Mouse (Mus musculus) CH12.LX (cell line): ENCODE data around the gene Kat2a. TPM values are rescaled to one million over a fixed set of nuclear protein-coding genes. Genes with fewer than 3 reads are reported as not detected.

Experiments
- DNase-seq: peaks from one replicate; pipeline ENCODE4 v3.0.0-alpha.2; 2013; ENCODE audit errors: extremely low read depth
- H3K27ac ChIP-seq: 2 replicates; pipeline ENCODE4 v1.5.1; 2012; ENCODE audit warnings: low read depth, mild to moderate bottlenecking, control low read depth, moderate library complexity; ENCODE audit not compliant: insufficient read depth
- H3K27me3 ChIP-seq: replicated peaks from 2 replicates; pipeline ENCODE3; 2012; ENCODE audit warnings: inconsistent platforms
- H3K36me3 ChIP-seq, 2 experiments: replicated peaks in 1 of 2; 2 replicates each; pipeline versions ENCODE3 to v1.6.1; 2012; ENCODE audit warnings: inconsistent platforms in 1 of 2, low read length in 1 of 2, mild to moderate bottlenecking in 1 of 2, mixed read lengths in 1 of 2, moderate library complexity in 1 of 2; ENCODE audit not compliant: control insufficient read depth in 1 of 2, insufficient read depth in 1 of 2
- H3K4me1 ChIP-seq, 2 experiments: 2 replicates each; pipeline ENCODE4 v1.6.1; 2012; ENCODE audit warnings: inconsistent platforms in 1 of 2, moderate library complexity in 1 of 2; ENCODE audit not compliant: insufficient read depth in 2 of 2, control insufficient read depth in 1 of 2
- H3K4me2 ChIP-seq: 2 replicates; pipeline ENCODE4 v1.6.1; 2012; ENCODE audit warnings: low read depth, mild to moderate bottlenecking, control low read depth; ENCODE audit not compliant: poor library complexity, insufficient read depth, severe bottlenecking
- H3K4me3 ChIP-seq, 3 experiments: fragments of 150-350 bp in 1 of 3; sonication (generic) in 1 of 3; replicated peaks in 1 of 3; 2 replicates each; pipeline versions ENCODE3 to v1.5.1; 2011 to 2012; ENCODE audit warnings: low read depth in 2 of 3, low read length in 2 of 3, mild to moderate bottlenecking in 2 of 3, moderate library complexity in 2 of 3, control low read depth in 1 of 3, improper control_type of control experiment in 1 of 3, inconsistent platforms in 1 of 3, mixed read lengths in 1 of 3; ENCODE audit not compliant: poor library complexity in 1 of 3
- H3K79me2 ChIP-seq: replicated peaks from 2 replicates; pipeline ENCODE4 v1.6.1; 2012; ENCODE audit warnings: mild to moderate bottlenecking, moderate library complexity; ENCODE audit not compliant: control insufficient read depth, poor library complexity, insufficient read depth, severe bottlenecking; ENCODE audit errors: extremely low read depth
- H3K9ac ChIP-seq: 2 replicates; pipeline ENCODE4 v1.6.1; 2012; ENCODE audit warnings: low read depth, mild to moderate bottlenecking, control low read depth, moderate library complexity; ENCODE audit not compliant: insufficient read depth
- H3K9me3 ChIP-seq: replicated peaks from 2 replicates; pipeline ENCODE3; 2012; ENCODE audit warnings: low read length, inconsistent platforms, mixed read lengths
- ELF1 ChIP-seq: IDR thresholded peaks from 2 replicates; pipeline ENCODE4 v1.6.1; 2014; ENCODE audit warnings: low read depth, mild to moderate bottlenecking, inconsistent platforms, low read length, improper control_type of control experiment
- EP300 ChIP-seq: IDR thresholded peaks from 2 replicates; pipeline ENCODE4 v1.6.1; 2011; ENCODE audit warnings: low read length, improper control_type of control experiment
- ETS1 ChIP-seq: conservative IDR thresholded peaks from 2 replicates; pipeline ENCODE4 v1.6.1; 2012; ENCODE audit warnings: low read depth, mild to moderate bottlenecking, inconsistent platforms, low read length, improper control_type of control experiment, moderate library complexity
- HCFC1 ChIP-seq: IDR thresholded peaks from 2 replicates; pipeline ENCODE4 v1.6.1; 2012; ENCODE audit warnings: low read depth, mild to moderate bottlenecking, inconsistent platforms, low read length, improper control_type of control experiment
- IRF4 ChIP-seq: IDR thresholded peaks from 2 replicates; pipeline ENCODE4 v1.6.1; 2014; ENCODE audit warnings: low read depth, mild to moderate bottlenecking, inconsistent platforms, low read length, improper control_type of control experiment
- MAFK ChIP-seq: IDR thresholded peaks from 2 replicates; pipeline ENCODE4 v1.6.1; 2011; ENCODE audit warnings: low read length, improper control_type of control experiment; ENCODE audit not compliant: insufficient replicate concordance
- MAX ChIP-seq: IDR thresholded peaks from 2 replicates; pipeline ENCODE4 v1.6.1; 2011; ENCODE audit warnings: low read length, improper control_type of control experiment
- MAZ ChIP-seq: IDR thresholded peaks from 2 replicates; pipeline ENCODE4 v1.6.1; 2012; ENCODE audit warnings: low read depth, mild to moderate bottlenecking, inconsistent platforms, low read length, improper control_type of control experiment, moderate library complexity
- MEF2A ChIP-seq: IDR thresholded peaks from 2 replicates; pipeline ENCODE4 v1.6.1; 2014; ENCODE audit warnings: low read depth, mild to moderate bottlenecking, inconsistent platforms, low read length, improper control_type of control experiment, borderline replicate concordance
- MXI1 ChIP-seq: IDR thresholded peaks from 2 replicates; pipeline ENCODE4 v1.6.1; 2011; ENCODE audit warnings: mild to moderate bottlenecking, low read depth, low read length, improper control_type of control experiment
- NELFE ChIP-seq: IDR thresholded peaks from 2 replicates; pipeline ENCODE4 v1.6.1; 2011; ENCODE audit warnings: low read depth, low read length, improper control_type of control experiment
- POLR2A ChIP-seq: IDR thresholded peaks from 2 replicates; pipeline ENCODE4 v1.6.1; 2011; ENCODE audit warnings: low read depth, mild to moderate bottlenecking, improper control_type of control experiment, low read length
- RAD21 ChIP-seq: IDR thresholded peaks from 2 replicates; pipeline ENCODE4 v1.6.1; 2011; ENCODE audit warnings: low read depth, mild to moderate bottlenecking, low read length, improper control_type of control experiment, moderate library complexity
- SMC3 ChIP-seq: IDR thresholded peaks from 2 replicates; pipeline ENCODE4 v1.6.1; 2011; ENCODE audit warnings: low read depth, low read length, improper control_type of control experiment
- UBTF ChIP-seq: IDR thresholded peaks from 2 replicates; pipeline ENCODE4 v1.6.1; 2012; ENCODE audit warnings: low read depth, mild to moderate bottlenecking, inconsistent platforms, low read length, improper control_type of control experiment, moderate library complexity
- USF2 ChIP-seq: conservative IDR thresholded peaks from 2 replicates; pipeline ENCODE4 v1.6.1; 2011; ENCODE audit warnings: low read depth, low read length, improper control_type of control experiment
- ZC3H11A ChIP-seq: IDR thresholded peaks from 2 replicates; pipeline ENCODE4 v1.6.1; 2012; ENCODE audit warnings: low read depth, mild to moderate bottlenecking, inconsistent platforms, low read length, improper control_type of control experiment
- ZKSCAN1 ChIP-seq: IDR thresholded peaks from 2 replicates; pipeline ENCODE4 v1.6.1; 2012; ENCODE audit warnings: low read depth, inconsistent platforms, low read length, improper control_type of control experiment, borderline replicate concordance
- ZMIZ1 ChIP-seq: IDR thresholded peaks from 2 replicates; pipeline ENCODE4 v1.6.1; 2012; ENCODE audit warnings: low read depth, mild to moderate bottlenecking, inconsistent platforms, low read length, improper control_type of control experiment
- ZNF384 ChIP-seq: IDR thresholded peaks from 2 replicates; pipeline ENCODE4 v1.6.1; 2012; ENCODE audit warnings: low read depth, low read length, improper control_type of control experiment, inconsistent platforms
- dilution Hi-C: fragments of 300-500 bp; cut with MboI; formaldehyde crosslinking; loops from 2 replicates; pipeline ENCODE4 v1.14.3; 2020; ENCODE audit warnings: low sequenced_read_pairs; ENCODE audit not compliant: extremely low pct_unique_long_range_greater_than_20kb, extremely low pct_ligation_motif_present
- in situ Hi-C: fragments of 300-500 bp; cut with MboI; formaldehyde crosslinking; loops from 3 replicates; pipeline ENCODE4 v1.14.3; 2019; ENCODE audit warnings: low sequenced_read_pairs, low pct_ligation_motif_present, low pct_unique_long_range_greater_than_20kb, mixed read lengths
- polyA plus RNA-seq: library from polyadenylated mRNA; unstranded; fragments of >175 nt; gene quantifications from 2 replicates; pipeline ENCODE4 v1.2.1, GENCODE M21; 2012; ENCODE audit warnings: low read depth; ENCODE audit not compliant: insufficient read length
- total RNA-seq, 2 experiments: library from RNA; depleted of rRNA; stranded (reverse); fragments of 300-350 nt in 1 of 2; fragments of >200 nt in 1 of 2; gene quantifications; 2 replicates each; pipeline ENCODE4 v1.2.3; 2012 to 2014

Kat2a gene
- total and polyA plus RNA-seq, 3 experiments, result 27.2 to 82.9 (median 30.7) TPM

- Histone ChIP-seq H3K79me2 (peaks cover 16% of the 10 kb centered on the region), H3K4me3 (no peak overlapping the region), H3K4me2 (no peak overlapping the region), H3K36me3 (peaks cover 6 to 52% of the 10 kb centered on the region in 2 experiments), H3K4me1 (peaks cover 3 to 17% of the 10 kb centered on the region in 2 experiments; a peak in 3 of 4 replicates), H3K9me3 (no peaks in the 10 kb centered on the region), H3K27me3 (no peaks in the 10 kb centered on the region), H3K27ac (no peak overlapping the region), H3K9ac (no peak overlapping the region)
- no peak for DNase-seq
- dilution Hi-C loops (no loop called here), in situ Hi-C loops (no loop called here)
- TF ChIP-seq SMC3, result no peak
- no peak for TF ChIP-seq ELF1
- TF ChIP-seq ETS1, result no peak
- no peak for TF ChIP-seq MXI1
- TF ChIP-seq MAZ, result no peak
- no peak for TF ChIP-seq IRF4
- no peak for TF ChIP-seq MEF2A
- TF ChIP-seq ZKSCAN1, result no peak
- TF ChIP-seq HCFC1, result no peak
- TF ChIP-seq RAD21, result no peak
- TF ChIP-seq NELFE, result no peak
- TF ChIP-seq USF2, result no peak
- TF ChIP-seq MAX, result no peak
- no peak for TF ChIP-seq MAFK
- TF ChIP-seq ZC3H11A, result no peak
- TF ChIP-seq UBTF, result no peak
- TF ChIP-seq ZNF384, result no peak
- TF ChIP-seq POLR2A, result no peak
- TF ChIP-seq EP300, result no peak
These were observed 29.1 kb upstream of the Kat2a start for GRCm38 (mm10) chr11:100741348-100741747.

- Histone ChIP-seq H3K9me3 (no peaks in the 10 kb centered on the region), H3K4me2 (peak overlapping the region; percentile 12), H3K27me3 (no peaks in the 10 kb centered on the region), H3K4me3 (peak overlapping the region in 2 of 3 experiments; percentile 51 to 75), H3K79me2 (peaks cover 41% of the 10 kb centered on the region), H3K4me1 (peaks cover 5 to 28% of the 10 kb centered on the region in 2 experiments), H3K27ac (no peak overlapping the region), H3K36me3 (peaks cover 0 to 37% of the 10 kb centered on the region in 2 experiments), H3K9ac (peak overlapping the region; percentile 50)
- DNase-seq, result no peak
- dilution Hi-C loops (no loop called here), in situ Hi-C loops (no loop called here)
- TF ChIP-seq ZNF384 (peak; percentile 26; the same call in 1 of the 2 replicates), MXI1 (no peak; the same call in 1 of the 2 replicates), ZMIZ1 (no peak), USF2 (no peak), HCFC1 (no peak)
These were observed 26.5 kb upstream of the Kat2a start for GRCm38 (mm10) chr11:100738749-100739148.
